Mouse (Mus musculus): Measurements from ENCODE around the gene Asrgl1.

The Asrgl1 gene

GRCm38 (mm10) chr19:9071456-9072156 is 63.8 kb downstream of the Asrgl1 start:
- DNase-seq (ENCODE audit: low spot score in 2 of 2), result peak in 1 of 2 experiments; percentile 45

- no peak for DNase-seq (ENCODE audit: low spot score in 2 of 2)
Measured at GRCm38 (mm10) chr19:9070316-9070715, 65.1 kb downstream of the Asrgl1 start.

GRCm38 (mm10) chr19:9069687-9070307 is 65.6 kb downstream of the Asrgl1 start:
- no peak for DNase-seq (ENCODE audit: low spot score in 2 of 2)

GRCm38 (mm10) chr19:9067292-9067691 is 68.1 kb downstream of the Asrgl1 start:
- no peak for DNase-seq (ENCODE audit: low spot score in 2 of 2)

- no peak for DNase-seq (ENCODE audit: low spot score in 2 of 2)
Measured at GRCm38 (mm10) chr19:9065621-9066561, 69.5 kb downstream of the Asrgl1 start.

GRCm38 (mm10) chr19:9063831-9064230 is 71.6 kb downstream of the Asrgl1 start:
- no peak for DNase-seq (ENCODE audit: low spot score in 2 of 2)

GRCm38 (mm10) chr19:9062822-9063221 is 72.6 kb downstream of the Asrgl1 start:
- no peak for DNase-seq (ENCODE audit: low spot score in 2 of 2)

- no peak for DNase-seq (ENCODE audit: low spot score in 2 of 2)
Measured at GRCm38 (mm10) chr19:9061221-9061893, 74.1 kb downstream of the Asrgl1 start.

GRCm38 (mm10) chr19:9060103-9060502 is 75.3 kb downstream of the Asrgl1 start:
- no peak for DNase-seq (ENCODE audit: low spot score in 2 of 2)
